Mouse (Mus musculus): ENCODE data around the gene Ccno. TPM values are rescaled to one million over a fixed set of nuclear protein-coding genes. Genes with fewer than 3 reads are reported as not detected.
A peak's percentile ranks its signal among the peaks of the same experiment; 100 is the strongest.

Gene Ccno
- total RNA-seq (2017) = 8.0 and 11.3 TPM in 2 replicates

GRCm38 (mm10) chr13:112987532-112987943 lies at the start of gene Ccno:
Gene Ccno (plus strand): TSS chr13:112987802.
- peak; percentile 91 for ATAC-seq (ENCODE audit: extremely low read depth, insufficient number of reproducible peaks, low FRiP score, poor library complexity, severe bottlenecking)

- ATAC-seq (ENCODE audit: extremely low read depth, insufficient number of reproducible peaks, low FRiP score, poor library complexity, severe bottlenecking) = no peak
These were observed 49.5 kb upstream of the Ccno start for GRCm38 (mm10) chr13:112938130-112938529.

- ATAC-seq (ENCODE audit: extremely low read depth, insufficient number of reproducible peaks, low FRiP score, poor library complexity, severe bottlenecking) = no peak
These were observed 45.7 kb upstream of the Ccno start for GRCm38 (mm10) chr13:112941879-112942330.

- ATAC-seq (ENCODE audit: extremely low read depth, insufficient number of reproducible peaks, low FRiP score, poor library complexity, severe bottlenecking) = no peak
These were observed 42.3 kb upstream of the Ccno start for GRCm38 (mm10) chr13:112945312-112945711.

GRCm38 (mm10) chr13:112945900-112946299 lies 41.7 kb upstream of the Ccno start:
- no peak for ATAC-seq (ENCODE audit: extremely low read depth, insufficient number of reproducible peaks, low FRiP score, poor library complexity, severe bottlenecking)

GRCm38 (mm10) chr13:112954067-112954466 lies 33.5 kb upstream of the Ccno start:
- ATAC-seq (ENCODE audit: extremely low read depth, insufficient number of reproducible peaks, low FRiP score, poor library complexity, severe bottlenecking) = no peak

GRCm38 (mm10) chr13:112963081-112963480 lies 24.5 kb upstream of the Ccno start:
- ATAC-seq (ENCODE audit: extremely low read depth, insufficient number of reproducible peaks, low FRiP score, poor library complexity, severe bottlenecking) = no peak

GRCm38 (mm10) chr13:112964421-112964820 lies 23.2 kb upstream of the Ccno start:
- no peak for ATAC-seq (ENCODE audit: extremely low read depth, insufficient number of reproducible peaks, low FRiP score, poor library complexity, severe bottlenecking)

- no peak for ATAC-seq (ENCODE audit: extremely low read depth, insufficient number of reproducible peaks, low FRiP score, poor library complexity, severe bottlenecking)
These were observed 20.3 kb upstream of the Ccno start for GRCm38 (mm10) chr13:112967267-112967666.

- no peak for ATAC-seq (ENCODE audit: extremely low read depth, insufficient number of reproducible peaks, low FRiP score, poor library complexity, severe bottlenecking)
These were observed 10.9 kb upstream of the Ccno start for GRCm38 (mm10) chr13:112976720-112977119.

GRCm38 (mm10) chr13:112985605-112986450 lies 1.8 kb upstream of the Ccno start:
- ATAC-seq (ENCODE audit: extremely low read depth, insufficient number of reproducible peaks, low FRiP score, poor library complexity, severe bottlenecking) = no peak

- ATAC-seq (ENCODE audit: extremely low read depth, insufficient number of reproducible peaks, low FRiP score, poor library complexity, severe bottlenecking) = no peak
These were observed 1.1 kb upstream of the Ccno start for GRCm38 (mm10) chr13:112986451-112986950.

- no peak for ATAC-seq (ENCODE audit: extremely low read depth, insufficient number of reproducible peaks, low FRiP score, poor library complexity, severe bottlenecking)
These were observed 389 bp downstream of the Ccno start for GRCm38 (mm10) chr13:112987991-112988390.

GRCm38 (mm10) chr13:112988866-112989265 lies 1.3 kb downstream of the Ccno start:
- ATAC-seq (ENCODE audit: extremely low read depth, insufficient number of reproducible peaks, low FRiP score, poor library complexity, severe bottlenecking) = no peak

GRCm38 (mm10) chr13:112989541-112989940 lies 1.9 kb downstream of the Ccno start:
- no peak for ATAC-seq (ENCODE audit: extremely low read depth, insufficient number of reproducible peaks, low FRiP score, poor library complexity, severe bottlenecking)

GRCm38 (mm10) chr13:112990346-112990745 lies 2.7 kb downstream of the Ccno start:
- no peak for ATAC-seq (ENCODE audit: extremely low read depth, insufficient number of reproducible peaks, low FRiP score, poor library complexity, severe bottlenecking)

GRCm38 (mm10) chr13:112993531-112994152 lies 6.0 kb downstream of the Ccno start, which contains the start of gene Mcidas:
Gene Mcidas (plus strand): TSS chr13:112993845.
- no peak for ATAC-seq (ENCODE audit: extremely low read depth, insufficient number of reproducible peaks, low FRiP score, poor library complexity, severe bottlenecking)

GRCm38 (mm10) chr13:112994191-112994590 lies 6.6 kb downstream of the Ccno start:
- ATAC-seq (ENCODE audit: extremely low read depth, insufficient number of reproducible peaks, low FRiP score, poor library complexity, severe bottlenecking) = peak; percentile 82

GRCm38 (mm10) chr13:112996407-112996806 lies 8.8 kb downstream of the Ccno start:
- ATAC-seq (ENCODE audit: extremely low read depth, insufficient number of reproducible peaks, low FRiP score, poor library complexity, severe bottlenecking) = no peak

GRCm38 (mm10) chr13:112997369-112997768 lies 9.8 kb downstream of the Ccno start:
- no peak for ATAC-seq (ENCODE audit: extremely low read depth, insufficient number of reproducible peaks, low FRiP score, poor library complexity, severe bottlenecking)
